Mouse (Mus musculus) MEL (cell line): ENCODE measurements around the gene Erc2. TPM values are rescaled to one million over a fixed set of nuclear protein-coding genes. Genes with fewer than 3 reads are reported as not detected.

Experiments
- DNase-seq: peaks from one replicate; pipeline ENCODE4 v3.0.0; 2011; ENCODE audit warnings: low read depth, low spot score
- H3K27ac ChIP-seq: 2 replicates; pipeline ENCODE4 v1.5.1; 2012; ENCODE audit warnings: low read depth, mild to moderate bottlenecking, control low read depth, low read length, moderate library complexity; ENCODE audit not compliant: control insufficient read depth
- H3K27me3 ChIP-seq, 2 experiments: fragments of 150-350 bp in 1 of 2; sonication (generic) in 1 of 2; 2 replicates each; pipeline ENCODE4 v1.6.1; 2012; ENCODE audit warnings: low read length in 2 of 2, mild to moderate bottlenecking in 2 of 2, improper control_type of control experiment in 1 of 2, moderate library complexity in 1 of 2; ENCODE audit not compliant: insufficient read depth in 2 of 2, control insufficient read depth in 1 of 2
- H3K36me3 ChIP-seq, 2 experiments: 2 replicates each; pipeline ENCODE4 v1.6.1; 2012 to 2014; ENCODE audit warnings: low read length in 2 of 2, improper control_type of control experiment in 1 of 2, inconsistent platforms in 1 of 2, mild to moderate bottlenecking in 1 of 2; ENCODE audit not compliant: insufficient read depth in 2 of 2, control insufficient read depth in 1 of 2
- H3K4me1 ChIP-seq, 2 experiments: fragments of 150-350 bp in 1 of 2; sonication (generic) in 1 of 2; 2 replicates each; pipeline ENCODE4 v1.6.1; 2012; ENCODE audit warnings: low read length in 2 of 2, improper control_type of control experiment in 1 of 2, mild to moderate bottlenecking in 1 of 2; ENCODE audit not compliant: insufficient read depth in 2 of 2, control insufficient read depth in 1 of 2
- H3K4me3 ChIP-seq, 2 experiments: fragments of 150-350 bp in 1 of 2; sonication (generic) in 1 of 2; 2 replicates each; pipeline ENCODE4 v1.5.1; 2012; ENCODE audit warnings: low read depth in 2 of 2, low read length in 2 of 2, mild to moderate bottlenecking in 2 of 2, moderate library complexity in 2 of 2, control low read depth in 1 of 2, improper control_type of control experiment in 1 of 2; ENCODE audit not compliant: control insufficient read depth in 1 of 2, insufficient read depth in 1 of 2
- H3K79me2 ChIP-seq: 2 replicates; pipeline ENCODE4 v1.6.1; 2012; ENCODE audit warnings: mild to moderate bottlenecking, low read length, moderate library complexity; ENCODE audit not compliant: control insufficient read depth, poor library complexity, insufficient read depth
- H3K9ac ChIP-seq: 2 replicates; pipeline ENCODE4 v1.6.1; 2012; ENCODE audit warnings: low read depth, mild to moderate bottlenecking, control low read depth, low read length, moderate library complexity; ENCODE audit not compliant: control insufficient read depth, poor library complexity, severe bottlenecking
- H3K9me3 ChIP-seq: fragments of 150-350 bp; sonication (generic); replicated peaks from 2 replicates; pipeline ENCODE4 v1.6.1; 2012; ENCODE audit warnings: mild to moderate bottlenecking, low read length, improper control_type of control experiment, moderate library complexity; ENCODE audit not compliant: insufficient read depth
- BHLHE40 ChIP-seq: IDR thresholded peaks from 2 replicates; pipeline ENCODE4 v1.6.1; 2012; ENCODE audit warnings: low read depth, mild to moderate bottlenecking, inconsistent platforms, low read length, improper control_type of control experiment, borderline replicate concordance
- CHD2 ChIP-seq: IDR thresholded peaks from 2 replicates; pipeline ENCODE4 v1.6.1; 2011; ENCODE audit warnings: low read length, improper control_type of control experiment
- CTCF ChIP-seq, 3 experiments: IDR thresholded peaks in 2 of 3; conservative IDR thresholded peaks in 1 of 3; 2 replicates each; pipeline ENCODE4 v1.5.1; 2011 to 2012; ENCODE audit warnings: low read length in 3 of 3, low read depth in 2 of 3, mild to moderate bottlenecking in 2 of 3, improper control_type of control experiment in 1 of 3, inconsistent platforms in 1 of 3, mixed read lengths in 1 of 3, moderate library complexity in 1 of 3; ENCODE audit not compliant: control insufficient read depth in 1 of 3, insufficient read depth in 1 of 3, poor library complexity in 1 of 3, severe bottlenecking in 1 of 3
- ELF1 ChIP-seq: IDR thresholded peaks from 2 replicates; pipeline ENCODE4 v1.6.1; 2014; ENCODE audit warnings: low read depth, mild to moderate bottlenecking, inconsistent platforms, low read length, improper control_type of control experiment, moderate library complexity
- EP300 ChIP-seq, 2 experiments: IDR thresholded peaks; 2 replicates each; pipeline ENCODE4 v1.6.1; 2011; ENCODE audit warnings: improper control_type of control experiment in 2 of 2, low read length in 2 of 2, low read depth in 1 of 2, mild to moderate bottlenecking in 1 of 2
- GABPA ChIP-seq: IDR thresholded peaks from 2 replicates; pipeline ENCODE4 v1.6.1; 2012; ENCODE audit warnings: low read depth, mild to moderate bottlenecking, inconsistent platforms, low read length, improper control_type of control experiment, moderate library complexity
- HCFC1 ChIP-seq: IDR thresholded peaks from 2 replicates; pipeline ENCODE4 v1.6.1; 2012; ENCODE audit warnings: low read depth, mild to moderate bottlenecking, inconsistent platforms, low read length, improper control_type of control experiment, moderate library complexity
- KAT2A ChIP-seq: conservative IDR thresholded peaks from 2 replicates; pipeline ENCODE4 v1.6.1; 2012; ENCODE audit warnings: low read depth, low read length, improper control_type of control experiment, inconsistent platforms
- MXI1 ChIP-seq: IDR thresholded peaks from 2 replicates; pipeline ENCODE4 v1.6.1; 2011; ENCODE audit warnings: mild to moderate bottlenecking, low read depth, low read length, improper control_type of control experiment
- MYB ChIP-seq: IDR thresholded peaks from 2 replicates; pipeline ENCODE4 v1.6.1; 2011; ENCODE audit warnings: mild to moderate bottlenecking, low read depth, low read length, improper control_type of control experiment
- POLR2A ChIP-seq, 2 experiments: IDR thresholded peaks; 2 replicates each; pipeline ENCODE4 v1.6.1; 2011 to 2012; ENCODE audit warnings: low read length in 2 of 2, mild to moderate bottlenecking in 2 of 2, control low read depth in 1 of 2, improper control_type of control experiment in 1 of 2, low read depth in 1 of 2, moderate library complexity in 1 of 2; ENCODE audit not compliant: control insufficient read depth in 1 of 2, insufficient read depth in 1 of 2, poor library complexity in 1 of 2
- POLR2AphosphoS2 ChIP-seq: IDR thresholded peaks from 2 replicates; pipeline ENCODE4 v1.6.1; 2011; ENCODE audit warnings: low read length, improper control_type of control experiment
- RAD21 ChIP-seq: IDR thresholded peaks from 2 replicates; pipeline ENCODE4 v1.6.1; 2011; ENCODE audit warnings: mild to moderate bottlenecking, low read depth, low read length, improper control_type of control experiment
- RCOR1 ChIP-seq: IDR thresholded peaks from 2 replicates; pipeline ENCODE4 v1.6.1; 2012; ENCODE audit warnings: low read depth, mild to moderate bottlenecking, inconsistent platforms, low read length, improper control_type of control experiment
- SIN3A ChIP-seq: IDR thresholded peaks from 2 replicates; pipeline ENCODE4 v1.6.1; 2012; ENCODE audit warnings: low read length, improper control_type of control experiment, inconsistent platforms
- TAL1 ChIP-seq: IDR thresholded peaks from 2 replicates; pipeline ENCODE4 v1.6.1; 2012; ENCODE audit warnings: mild to moderate bottlenecking, inconsistent platforms, low read length, moderate library complexity, mixed read lengths
- TCF12 ChIP-seq: IDR thresholded peaks from 2 replicates; pipeline ENCODE4 v1.6.1; 2014; ENCODE audit warnings: low read depth, mild to moderate bottlenecking, inconsistent platforms, low read length, improper control_type of control experiment, moderate library complexity
- UBTF ChIP-seq: IDR thresholded peaks from 2 replicates; pipeline ENCODE4 v1.6.1; 2012; ENCODE audit warnings: low read depth, mild to moderate bottlenecking, inconsistent platforms, low read length, improper control_type of control experiment, moderate library complexity, borderline replicate concordance; ENCODE audit not compliant: insufficient read depth
- USF2 ChIP-seq, 2 experiments: IDR thresholded peaks; 2 replicates each; pipeline ENCODE4 v1.6.1; 2011 to 2012; ENCODE audit warnings: improper control_type of control experiment in 2 of 2, low read length in 2 of 2, borderline replicate concordance in 1 of 2, inconsistent platforms in 1 of 2, low read depth in 1 of 2, mild to moderate bottlenecking in 1 of 2; ENCODE audit not compliant: insufficient read depth in 1 of 2
- ZC3H11A ChIP-seq: IDR thresholded peaks from 2 replicates; pipeline ENCODE4 v1.6.1; 2012; ENCODE audit warnings: low read depth, mild to moderate bottlenecking, inconsistent platforms, low read length, improper control_type of control experiment
- ZNF384 ChIP-seq: IDR thresholded peaks from 2 replicates; pipeline ENCODE4 v1.6.1; 2012; ENCODE audit warnings: low read depth, mild to moderate bottlenecking, inconsistent platforms, low read length, improper control_type of control experiment
- polyA plus RNA-seq, 2 experiments: library from polyadenylated mRNA; stranded (reverse) in 1 of 2; unstranded in 1 of 2; fragments of >175 nt in 1 of 2; fragments of >200 nt in 1 of 2; gene quantifications; 2 replicates each; pipeline versions ENCODE4 v1.2.1 to v1.2.4; 2012; ENCODE audit warnings: low replicate concordance in 2 of 2, low read depth in 1 of 2; ENCODE audit not compliant: insufficient read length in 2 of 2, insufficient read depth in 1 of 2, missing spikeins in 1 of 2
- total RNA-seq: library from RNA; depleted of rRNA; stranded (reverse); fragments of 300-350 nt; gene quantifications from 2 replicates; pipeline ENCODE4 v1.2.3, GENCODE M21; 2012

Erc2 gene
- total and polyA plus RNA-seq, 3 experiments = not detected

DNA sequence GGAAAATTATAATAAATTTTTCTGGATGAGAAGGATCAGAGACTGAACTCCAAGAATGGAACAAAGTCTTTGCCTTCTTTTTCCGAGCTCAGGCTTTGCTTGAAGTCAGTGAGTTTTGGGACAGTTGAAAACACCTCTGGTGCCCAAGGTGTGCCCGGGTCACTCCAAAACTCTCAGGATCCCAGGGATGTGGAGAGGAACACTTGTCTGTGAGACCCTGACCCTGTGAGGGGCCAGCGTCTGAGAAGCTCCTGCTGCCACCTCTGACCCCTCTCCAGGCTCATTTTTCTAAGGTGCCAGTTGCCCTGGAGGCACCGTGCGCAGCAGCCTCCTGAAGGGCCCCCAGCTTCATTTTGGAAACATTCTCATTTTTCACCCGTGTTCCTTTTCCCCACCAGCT lies 893.1 kb downstream of the Erc2 start:
- no peaks in the 10 kb centered on the region for H3K36me3 ChIP-seq
- no peaks in the 10 kb centered on the region for H3K79me2 ChIP-seq
- DNase-seq = no peak
- H3K9ac ChIP-seq = no peak overlapping the region
- H3K9me3 ChIP-seq = no peaks in the 10 kb centered on the region
- H3K4me3 ChIP-seq = no peak overlapping the region
- H3K27me3 ChIP-seq = no peaks in the 10 kb centered on the region
- no peaks in the 10 kb centered on the region for H3K4me1 ChIP-seq
- no peak for TF ChIP-seq MXI1
- TF ChIP-seq POLR2AphosphoS2 = no peak
- no peak for TF ChIP-seq MYB
- no peak for TF ChIP-seq TCF12
- no peak overlapping the region for H3K27ac ChIP-seq

DNA sequence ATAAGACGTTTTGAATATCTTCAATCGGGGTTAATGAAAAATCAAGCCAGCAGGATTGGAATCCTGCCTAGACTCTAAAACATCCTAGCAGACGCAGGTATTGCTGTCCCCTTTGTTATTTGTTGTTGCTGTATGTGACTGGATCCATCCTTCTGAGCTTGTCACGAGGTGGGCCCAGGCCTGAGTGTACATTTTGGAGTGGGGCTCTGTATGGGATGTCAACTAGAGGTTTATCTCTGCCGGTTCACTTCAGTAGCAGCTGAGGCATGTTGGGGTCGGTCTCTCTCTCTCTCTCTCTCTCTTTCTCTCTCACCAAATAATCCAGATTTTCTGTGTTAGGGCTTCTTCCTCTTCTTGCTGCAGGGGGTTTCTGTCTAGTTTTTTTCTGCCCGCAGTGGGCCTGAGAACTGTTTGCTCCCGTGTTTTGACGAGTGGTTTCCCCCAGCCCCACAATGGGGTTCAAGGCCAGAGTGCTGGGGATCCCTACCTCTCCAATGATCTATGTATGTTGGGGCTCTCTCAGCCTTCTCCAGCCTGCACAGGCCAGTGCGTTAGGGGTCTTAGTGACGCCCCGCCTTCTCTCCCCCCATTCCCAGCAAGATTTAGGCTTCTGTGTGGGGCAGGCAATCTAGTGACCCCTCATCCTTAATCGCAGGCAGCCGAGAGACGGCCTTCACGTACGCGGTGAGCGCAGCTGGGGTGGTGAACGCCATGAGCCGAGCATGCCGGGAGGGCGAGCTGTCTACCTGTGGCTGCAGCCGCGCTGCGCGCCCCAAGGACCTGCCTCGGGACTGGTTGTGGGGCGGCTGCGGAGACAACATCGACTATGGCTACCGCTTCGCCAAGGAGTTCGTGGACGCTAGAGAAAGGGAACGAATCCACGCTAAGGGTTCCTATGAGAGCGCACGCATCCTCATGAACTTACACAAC lies 895.7 kb downstream of the Erc2 start:
- H3K4me3 ChIP-seq = no peak overlapping the region
- H3K36me3 ChIP-seq = no peaks in the 10 kb centered on the region
- H3K9me3 ChIP-seq = no peaks in the 10 kb centered on the region
- no peak for DNase-seq
- TF ChIP-seq KAT2A (no peak), ZC3H11A (no peak), TAL1 (no peak), RCOR1 (no peak), EP300 (IDR thresholded peaks at IDR 0.05; ENCODE audit: low read depth in 1 of 2, low read length in 2 of 2) (no peak), ELF1 (no peak), POLR2A (IDR thresholded peaks at IDR 0.05; ENCODE audit: control insufficient read depth in 1 of 2, insufficient read depth in 1 of 2, low read depth in 1 of 2, low read length in 2 of 2, poor library complexity in 1 of 2) (no peak), CTCF (IDR thresholded peaks at IDR 0.05 in 2 of 3, conservative IDR thresholded peaks at IDR 0.05 in 1 of 3; ENCODE audit: control insufficient read depth in 1 of 3, insufficient read depth in 1 of 3, low read depth in 2 of 3, low read length in 3 of 3, poor library complexity in 1 of 3, severe bottlenecking in 1 of 3) (no peak), UBTF (no peak), POLR2AphosphoS2 (no peak), ZNF384 (no peak), USF2 (IDR thresholded peaks at IDR 0.05; ENCODE audit: borderline replicate concordance in 1 of 2, insufficient read depth in 1 of 2, low read depth in 1 of 2, low read length in 2 of 2) (no peak), MXI1 (no peak), CHD2 (no peak), GABPA (no peak), RAD21 (no peak), SIN3A (no peak), HCFC1 (no peak), BHLHE40 (no peak)
- H3K79me2 ChIP-seq = no peaks in the 10 kb centered on the region
- no peaks in the 10 kb centered on the region for H3K27me3 ChIP-seq
- no peak overlapping the region for H3K9ac ChIP-seq
- H3K4me1 ChIP-seq = no peaks in the 10 kb centered on the region
- no peak overlapping the region for H3K27ac ChIP-seq
